Mouse (Mus musculus) brain, embryonic 14.5 days (tissue): ENCODE results near the gene Podxl2.

Source experiments
- CTCF ChIP-seq: fragments of 200-500 bp; IDR thresholded peaks from 2 replicates; pipeline ENCODE4 v1.5.1; 2012; ENCODE audit warnings: inconsistent platforms, mild to moderate bottlenecking, moderate library complexity, borderline replicate concordance; ENCODE audit not compliant: insufficient read depth, insufficient read length; ENCODE audit errors: extremely low read depth
- POLR2A ChIP-seq: fragments of 200-500 bp; IDR thresholded peaks from 2 replicates; pipeline ENCODE4 v1.6.1; 2012; ENCODE audit warnings: mild to moderate bottlenecking, inconsistent platforms, borderline replicate concordance; ENCODE audit not compliant: poor library complexity, insufficient read depth, insufficient read length, severe bottlenecking; ENCODE audit errors: extremely low read depth

- TF ChIP-seq CTCF: no peak
- TF ChIP-seq POLR2A: no peak
These were observed 28.9 kb upstream of the Podxl2 start for GRCm38 (mm10) chr6:88903708-88904107.
